Mouse (Mus musculus) gastrocnemius, postnatal 25 days (tissue): ENCODE measurements around the gene D1Ertd622e. TPM values are rescaled to one million over a fixed set of nuclear protein-coding genes. Genes with fewer than 3 reads are reported as not detected.
A peak's percentile ranks its signal among the peaks of the same experiment; 100 is the strongest.

Source experiments
- DNase-seq: peaks from one replicate; pipeline ENCODE4 v3.0.0; 2022
- total RNA-seq, 2 experiments: library from RNA; stranded (reverse); gene quantifications; 1 replicate in 1 of 2; 2 replicates in 1 of 2; pipeline ENCODE4 v1.2.3; 2021

The D1Ertd622e gene
- total RNA-seq, 2 experiments from 2014 or later, result 11.5 to 12.3 TPM

DNA sequence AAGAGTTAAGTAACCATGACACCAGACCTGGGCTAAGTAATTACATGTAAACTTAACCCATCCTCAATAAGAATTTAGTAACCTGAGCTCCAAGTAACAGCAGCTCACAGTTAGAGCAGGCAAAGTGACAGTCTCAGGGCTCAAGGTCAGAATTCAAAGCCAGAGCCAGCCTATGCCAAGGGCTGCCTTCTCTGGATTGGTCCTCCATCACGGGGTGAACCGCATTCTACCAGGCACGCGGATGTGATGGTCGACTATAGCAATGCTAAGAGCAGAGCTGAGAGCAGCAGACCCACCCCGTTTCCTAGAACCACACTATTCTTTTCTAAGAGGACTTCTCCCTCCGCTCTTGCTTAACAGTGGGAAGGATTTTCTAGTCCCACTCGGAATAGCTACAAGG lies 27.8 kb downstream of the D1Ertd622e start:
- DNase-seq, result peak; percentile 21

DNA sequence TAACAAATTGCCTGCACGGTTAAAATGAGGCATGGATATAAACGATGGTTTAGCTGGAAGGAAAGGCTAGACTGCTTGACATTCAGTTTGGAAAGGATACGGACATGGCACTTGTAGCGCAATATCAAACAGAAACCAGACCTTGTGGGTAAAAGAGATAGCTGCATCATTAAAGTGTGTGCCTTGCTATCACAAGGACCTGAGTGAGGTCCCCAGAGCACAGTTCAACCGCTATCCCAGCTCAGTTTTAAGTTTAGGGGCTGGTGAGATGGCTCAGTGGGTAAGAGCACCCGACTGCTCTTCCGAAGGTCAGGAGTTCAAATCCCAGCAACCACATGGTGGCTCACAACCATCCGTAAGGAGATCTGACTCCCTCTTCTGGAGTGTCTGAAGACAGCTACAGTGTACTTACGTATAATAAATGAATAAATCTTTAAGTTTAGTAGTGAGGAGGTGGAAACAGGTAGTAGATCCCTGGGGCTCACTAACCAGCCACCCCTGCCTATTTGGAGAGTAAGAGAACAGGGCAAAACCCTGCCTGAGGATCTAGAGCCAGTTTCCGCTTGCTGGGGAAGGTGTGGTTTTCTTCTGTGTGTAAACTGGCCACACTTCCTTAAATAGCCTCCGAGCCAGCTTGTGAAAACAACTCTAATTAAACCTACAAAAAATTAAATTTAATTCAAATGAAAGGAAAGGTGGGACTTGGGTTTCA lies 29.2 kb downstream of the D1Ertd622e start:
- no peak for DNase-seq

- no peak for DNase-seq
Measured at GRCm38 (mm10) chr1:97631843-97632470, 29.9 kb downstream of the D1Ertd622e start.

- no peak for DNase-seq
Measured at GRCm38 (mm10) chr1:97630146-97630545, 31.7 kb downstream of the D1Ertd622e start.

DNA sequence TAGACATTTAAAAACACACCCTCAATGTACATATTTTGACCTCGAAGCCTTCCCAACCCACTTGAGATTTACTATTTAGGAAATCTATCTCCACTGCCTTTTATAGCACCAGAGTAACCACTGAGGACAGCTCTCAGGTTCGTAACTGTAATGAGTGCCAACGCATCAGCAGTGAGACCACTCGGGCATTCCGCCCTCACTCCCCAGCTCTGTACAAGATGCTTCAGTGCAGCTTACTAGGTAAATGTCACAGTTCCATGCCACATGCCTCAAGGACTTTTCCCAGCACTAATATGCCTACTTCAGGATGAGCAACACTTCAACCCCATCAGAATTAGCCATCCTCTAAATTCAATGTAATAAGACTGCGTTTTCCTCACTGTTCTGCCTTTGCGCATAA lies 33.0 kb downstream of the D1Ertd622e start:
- no peak for DNase-seq

DNA sequence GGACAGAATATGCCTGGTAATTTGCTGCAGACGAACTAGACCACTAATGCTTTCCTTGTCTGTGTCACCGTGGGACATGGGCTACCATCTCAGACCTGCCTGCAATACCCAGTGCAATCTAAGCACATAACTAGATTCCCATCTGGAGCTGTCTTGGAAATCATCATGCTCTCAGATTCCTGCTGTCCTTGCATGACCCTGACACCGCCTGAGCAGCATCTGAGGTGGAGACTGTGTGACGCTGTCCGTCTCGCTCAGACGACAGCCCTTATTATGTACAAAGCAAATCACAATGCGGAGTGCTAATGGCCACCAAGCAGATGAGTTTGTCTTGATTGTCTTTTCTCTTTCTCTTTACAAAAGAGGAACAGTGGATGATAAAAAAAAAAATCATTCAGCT lies 33.9 kb downstream of the D1Ertd622e start:
- peak; percentile 40 for DNase-seq

- DNase-seq, result no peak
Measured at GRCm38 (mm10) chr1:97625427-97625826, 36.4 kb downstream of the D1Ertd622e start.

GRCm38 (mm10) chr1:97624386-97624785 lies 37.5 kb downstream of the D1Ertd622e start:
- DNase-seq, result no peak

GRCm38 (mm10) chr1:97623214-97623856 lies 38.5 kb downstream of the D1Ertd622e start:
- no peak for DNase-seq

- no peak for DNase-seq
Measured at GRCm38 (mm10) chr1:97622574-97623208, 39.2 kb downstream of the D1Ertd622e start.

DNA sequence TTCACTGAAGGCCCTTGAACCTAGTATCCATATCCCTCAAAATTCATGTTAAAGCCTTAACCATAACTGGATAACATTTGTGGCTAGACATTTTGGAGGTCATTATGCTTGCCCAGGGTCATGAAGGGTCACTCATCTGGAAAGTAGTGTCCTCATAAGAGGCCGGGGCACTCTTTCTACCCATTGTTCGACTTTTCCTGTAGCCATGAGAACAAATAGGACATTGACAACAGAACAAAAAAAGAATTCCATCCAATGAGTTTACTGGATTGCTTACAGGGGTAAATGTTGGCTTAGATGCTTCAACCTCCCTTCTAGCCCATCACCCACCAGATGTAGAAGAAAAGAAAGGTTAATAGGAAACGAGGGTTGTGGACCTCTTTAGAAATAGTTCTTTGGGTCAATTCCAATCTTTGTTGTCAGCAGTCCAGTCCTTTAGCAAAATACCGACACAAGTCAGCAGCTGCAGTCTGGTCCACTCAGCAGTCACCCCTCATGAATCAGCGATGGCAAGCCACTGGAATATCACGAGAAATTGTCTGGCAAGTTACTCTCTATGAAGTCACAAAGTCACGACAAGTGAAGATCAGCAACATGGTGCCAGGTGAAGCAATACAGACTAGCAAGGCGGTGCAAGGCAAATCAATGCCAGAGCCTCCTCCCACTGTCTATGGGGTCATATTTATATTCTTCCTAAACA lies 42.1 kb downstream of the D1Ertd622e start:
- no peak for DNase-seq

- DNase-seq, result no peak
Measured at GRCm38 (mm10) chr1:97615525-97615924, 46.3 kb downstream of the D1Ertd622e start.

GRCm38 (mm10) chr1:97614531-97615462 lies 47.1 kb downstream of the D1Ertd622e start:
- no peak for DNase-seq

DNA sequence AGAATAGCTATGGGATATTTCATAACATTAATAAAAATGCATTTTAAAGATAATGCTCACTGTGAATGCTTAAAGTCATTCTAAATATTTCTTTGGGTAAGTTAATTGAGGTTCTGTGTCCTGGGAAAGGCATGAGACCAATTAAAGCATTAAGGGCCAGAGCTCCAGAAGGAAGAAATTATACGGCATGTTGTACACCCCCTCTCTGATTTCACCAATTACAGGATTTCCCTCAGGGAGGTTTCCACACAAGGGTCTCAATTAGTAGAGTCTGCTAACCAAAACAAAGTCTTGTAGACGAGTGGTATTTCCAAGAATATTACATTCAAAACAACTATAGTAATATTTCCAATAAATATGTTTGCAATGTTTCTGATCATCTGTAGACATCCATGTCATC lies 50.1 kb downstream of the D1Ertd622e start:
- no peak for DNase-seq

GRCm38 (mm10) chr1:97603361-97603760 lies 58.5 kb downstream of the D1Ertd622e start:
- no peak for DNase-seq

GRCm38 (mm10) chr1:97600371-97600770 lies 61.5 kb downstream of the D1Ertd622e start:
- no peak for DNase-seq

- DNase-seq, result no peak
Measured at GRCm38 (mm10) chr1:97599101-97599500, 62.8 kb downstream of the D1Ertd622e start.

DNA sequence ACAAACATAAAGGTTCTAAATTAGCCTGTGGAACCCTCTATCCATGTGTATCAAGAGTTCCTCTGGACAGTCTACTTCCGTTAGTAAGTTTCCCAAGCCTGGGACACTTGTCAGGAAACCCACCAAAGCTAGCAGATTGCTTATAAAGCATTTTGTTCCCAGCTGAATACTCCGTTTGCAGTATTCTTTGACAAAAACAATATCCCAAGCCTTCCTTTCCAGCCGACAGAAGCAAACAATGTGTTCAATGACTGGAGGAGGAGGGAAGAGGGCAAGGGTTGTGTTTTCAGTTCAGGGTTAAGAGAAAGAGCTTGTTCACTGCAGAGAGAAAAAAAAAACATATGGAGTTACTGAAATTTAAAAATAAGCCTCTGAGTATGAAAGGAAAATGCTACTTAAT lies 73.3 kb downstream of the D1Ertd622e start:
- DNase-seq, result no peak

DNA sequence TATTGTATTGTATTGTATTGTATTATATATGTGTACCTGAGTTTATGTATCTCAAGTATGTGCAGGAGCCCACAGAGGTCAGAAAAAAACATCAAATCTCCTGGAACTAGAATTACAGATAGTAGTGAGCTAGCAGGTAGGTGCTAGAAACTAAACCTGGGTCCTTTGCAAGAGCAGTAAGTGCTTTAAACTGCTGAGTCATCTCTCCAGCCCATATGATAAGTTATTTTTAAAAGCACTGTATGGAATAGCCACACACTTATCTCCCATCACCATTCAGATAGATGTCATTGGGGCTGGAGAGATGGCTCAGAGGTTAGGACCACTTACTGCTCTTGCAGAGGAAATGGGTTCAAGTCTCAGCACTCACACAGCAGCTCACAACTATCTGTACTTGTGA lies 76.8 kb downstream of the D1Ertd622e start:
- DNase-seq, result no peak

DNA sequence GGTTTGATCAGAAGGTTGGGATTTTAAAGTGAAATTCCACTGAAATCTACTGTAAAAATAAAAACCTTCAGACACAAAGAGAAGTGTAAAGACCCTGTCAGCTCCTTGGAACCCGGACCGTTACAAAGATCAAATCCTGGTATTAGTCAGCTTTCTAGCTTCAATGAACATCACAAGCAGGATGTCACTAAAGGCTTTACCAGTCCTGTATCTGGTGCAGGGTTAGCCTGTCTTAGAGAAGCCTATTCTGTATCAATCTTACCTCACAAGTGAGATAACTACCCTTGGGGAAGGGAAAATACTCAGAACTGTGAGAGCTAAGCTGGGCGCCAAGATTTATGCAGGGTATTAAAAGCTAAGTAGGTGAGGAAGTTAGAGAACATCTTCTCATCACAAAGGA lies 77.7 kb downstream of the D1Ertd622e start:
- DNase-seq, result no peak

- DNase-seq, result no peak
Measured at GRCm38 (mm10) chr1:97583085-97583484, 78.8 kb downstream of the D1Ertd622e start.
